Mouse (Mus musculus): Measurements from ENCODE around the gene Pex14. TPM values are rescaled to one million over a fixed set of nuclear protein-coding genes. Genes with fewer than 3 reads are reported as not detected.

Gene Pex14
- total and polyA plus RNA-seq, 2 experiments from 2014 or later, result 62.9 to 70.4 TPM

- H3K4me1 ChIP-seq (ENCODE audit: insufficient read depth, low read length), result peaks cover 12% of the 10 kb centered on the region
- no peak overlapping the region for H3K27ac ChIP-seq
- no peaks in the 10 kb centered on the region for H3K36me3 ChIP-seq (ENCODE audit: insufficient read depth, low read length)
- no peak overlapping the region for H3K4me3 ChIP-seq (ENCODE audit: low read length)
- H3K27me3 ChIP-seq (ENCODE audit: insufficient read depth, low read length), result no peaks in the 10 kb centered on the region
- H3K9ac ChIP-seq (replicated peaks; ENCODE audit: low read length), result no peak overlapping the region
- no peak for DNase-seq (ENCODE audit: low spot score)
- TF ChIP-seq CTCF (IDR thresholded peaks at IDR 0.05; ENCODE audit: low read depth), result no peak
- H3K9me3 ChIP-seq (ENCODE audit: low read length), result no peaks in the 10 kb centered on the region
- ATAC-seq, result no peak
- 61% methylated on average over 7 of the region's 7 CpGs for WGBS
- no peak overlapping the region for H3K4me2 ChIP-seq (ENCODE audit: low read depth, low read length)
Observed at GRCm38 (mm10) chr4:149058298-149058697, 41.4 kb downstream of the Pex14 start.

- no peaks in the 10 kb centered on the region for H3K9me3 ChIP-seq (ENCODE audit: low read length)
Observed at GRCm38 (mm10) chr4:149057470-149057869, 42.2 kb downstream of the Pex14 start.

GRCm38 (mm10) chr4:149056957-149057356, 42.7 kb downstream of the Pex14 start:
- Histone ChIP-seq H3K27ac (no peak overlapping the region), H3K4me1 (ENCODE audit: insufficient read depth, low read length) (peaks cover 12% of the 10 kb centered on the region), H3K4me3 (ENCODE audit: low read length) (no peak overlapping the region), H3K36me3 (ENCODE audit: insufficient read depth, low read length) (no peaks in the 10 kb centered on the region), H3K9ac (replicated peaks; ENCODE audit: low read length) (0 out of 2 replicates have a peak overlapping the region, but pooled peaks have one; percentile 1), H3K27me3 (ENCODE audit: insufficient read depth, low read length) (no peaks in the 10 kb centered on the region), H3K9me3 (ENCODE audit: low read length) (no peaks in the 10 kb centered on the region), H3K4me2 (ENCODE audit: low read depth, low read length) (0 out of 2 replicates have a peak overlapping the region, but pooled peaks have one; percentile 5)
- TF ChIP-seq CTCF (IDR thresholded peaks at IDR 0.05; ENCODE audit: low read depth), result no peak
- 75% methylated on average over 16 of the region's 16 CpGs for WGBS
- DNase-seq (ENCODE audit: low spot score), result no peak
- ATAC-seq, result no peak

More at GRCm38 (mm10) chr4:149057470-149057869, 42.2 kb downstream of the Pex14 start:
- Histone ChIP-seq H3K36me3 (ENCODE audit: insufficient read depth, low read length) (no peaks in the 10 kb centered on the region), H3K27ac (no peak overlapping the region), H3K4me1 (ENCODE audit: insufficient read depth, low read length) (peaks cover 12% of the 10 kb centered on the region), H3K4me2 (ENCODE audit: low read depth, low read length) (0 out of 2 replicates have a peak overlapping the region, but pooled peaks have one; percentile 5), H3K9ac (replicated peaks; ENCODE audit: low read length) (0 out of 2 replicates have a peak overlapping the region, but pooled peaks have one; percentile 1), H3K27me3 (ENCODE audit: insufficient read depth, low read length) (no peaks in the 10 kb centered on the region), H3K4me3 (ENCODE audit: low read length) (no peak overlapping the region)
- DNase-seq (ENCODE audit: low spot score) (no peak), ATAC-seq (no peak)
- no peak for TF ChIP-seq CTCF (IDR thresholded peaks at IDR 0.05; ENCODE audit: low read depth)
- WGBS, result 39% methylated on average over 14 of the region's 14 CpGs

GRCm38 (mm10) chr4:149055847-149056246, 43.8 kb downstream of the Pex14 start:
- no peak overlapping the region for H3K4me2 ChIP-seq (ENCODE audit: low read depth, low read length)
- H3K27me3 ChIP-seq (ENCODE audit: insufficient read depth, low read length), result no peaks in the 10 kb centered on the region
- WGBS, result 62% methylated on average over 6 of the region's 6 CpGs
- no peak overlapping the region for H3K27ac ChIP-seq
- H3K36me3 ChIP-seq (ENCODE audit: insufficient read depth, low read length), result no peaks in the 10 kb centered on the region
- no peak for ATAC-seq
- no peak overlapping the region for H3K9ac ChIP-seq (replicated peaks; ENCODE audit: low read length)
- no peak overlapping the region for H3K4me3 ChIP-seq (ENCODE audit: low read length)
- DNase-seq (ENCODE audit: low spot score), result no peak
- TF ChIP-seq CTCF (IDR thresholded peaks at IDR 0.05; ENCODE audit: low read depth), result no peak
- peaks cover 7% of the 10 kb centered on the region; the same call in 1 of the 2 replicates for H3K4me1 ChIP-seq (ENCODE audit: insufficient read depth, low read length)
- H3K9me3 ChIP-seq (ENCODE audit: low read length), result no peaks in the 10 kb centered on the region

GRCm38 (mm10) chr4:149049351-149050159, 50.1 kb downstream of the Pex14 start:
- WGBS, result 10% methylated on average over 16 of the region's 16 CpGs
- Histone ChIP-seq H3K4me3 (ENCODE audit: low read length) (no peak overlapping the region), H3K27me3 (ENCODE audit: insufficient read depth, low read length) (no peaks in the 10 kb centered on the region), H3K27ac (no peak overlapping the region), H3K36me3 (ENCODE audit: insufficient read depth, low read length) (no peaks in the 10 kb centered on the region), H3K9me3 (ENCODE audit: low read length) (no peaks in the 10 kb centered on the region), H3K4me1 (ENCODE audit: insufficient read depth, low read length) (peaks cover 9% of the 10 kb centered on the region; the same call in 1 of the 2 replicates), H3K4me2 (ENCODE audit: low read depth, low read length) (no peak overlapping the region), H3K9ac (replicated peaks; ENCODE audit: low read length) (no peak overlapping the region)
- no peak for TF ChIP-seq CTCF (IDR thresholded peaks at IDR 0.05; ENCODE audit: low read depth)
- peak; percentile 51 for DNase-seq (ENCODE audit: low spot score)
- no peak for ATAC-seq

GRCm38 (mm10) chr4:149048625-149049228, 50.9 kb downstream of the Pex14 start:
- 38% methylated on average over 10 of the region's 10 CpGs for WGBS

More at GRCm38 (mm10) chr4:149048625-149049228, 50.9 kb downstream of the Pex14 start:
- H3K4me3 ChIP-seq (ENCODE audit: low read length), result no peak overlapping the region
- no peak overlapping the region for H3K4me2 ChIP-seq (ENCODE audit: low read depth, low read length)
- H3K4me1 ChIP-seq (ENCODE audit: insufficient read depth, low read length), result peaks cover 9% of the 10 kb centered on the region; the same call in 1 of the 2 replicates
- H3K9me3 ChIP-seq (ENCODE audit: low read length), result no peaks in the 10 kb centered on the region
- H3K27me3 ChIP-seq (ENCODE audit: insufficient read depth, low read length), result no peaks in the 10 kb centered on the region
- no peaks in the 10 kb centered on the region for H3K36me3 ChIP-seq (ENCODE audit: insufficient read depth, low read length)
- H3K27ac ChIP-seq, result no peak overlapping the region
- no peak for TF ChIP-seq CTCF (IDR thresholded peaks at IDR 0.05; ENCODE audit: low read depth)
- no peak for ATAC-seq
- no peak overlapping the region for H3K9ac ChIP-seq (replicated peaks; ENCODE audit: low read length)
- DNase-seq (ENCODE audit: low spot score), result no peak
